Mouse (Mus musculus) right cerebral cortex, postnatal 10 days (tissue): ENCODE measurements at regions not wholly inside any gene's neighbourhood (a gene's known extent, or its start where the extent isn't known, plus 50 kb on each side); places are given as distances from the start of the nearest gene placed in this dataset.

ENCODE experiments used
- DNase-seq, 2 experiments: peaks; one replicate each; pipeline ENCODE4 v3.0.0; 2021; ENCODE audit warnings: low spot score in 2 of 2

- DNase-seq, result no peak
Observed at GRCm38 (mm10) chr13:114679703-114680378, 138.2 kb upstream of the Mocs2 start.

- DNase-seq, result no peak
Observed at GRCm38 (mm10) chr13:114680379-114680733, 137.7 kb upstream of the Mocs2 start.

DNA sequence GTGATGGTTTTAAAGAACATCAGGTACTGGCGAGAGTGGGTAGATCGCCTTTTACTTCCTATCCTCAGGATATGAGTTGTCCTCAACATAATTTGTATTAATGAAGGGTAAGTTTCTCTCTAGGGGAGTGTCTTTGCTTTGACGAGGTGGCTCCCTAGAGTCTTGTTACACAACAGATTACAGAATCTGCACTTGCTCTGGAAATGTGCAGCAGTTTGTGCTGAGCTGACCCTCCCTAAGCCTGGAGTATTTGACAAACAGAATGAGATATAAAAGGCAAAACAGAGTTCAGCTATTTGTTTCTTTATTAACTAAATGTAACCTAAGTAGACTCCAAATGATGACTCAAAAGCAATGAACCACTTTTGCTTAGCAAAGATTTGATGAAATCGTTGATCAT, 136.8 kb upstream of the Mocs2 start:
- no peak for DNase-seq

DNA sequence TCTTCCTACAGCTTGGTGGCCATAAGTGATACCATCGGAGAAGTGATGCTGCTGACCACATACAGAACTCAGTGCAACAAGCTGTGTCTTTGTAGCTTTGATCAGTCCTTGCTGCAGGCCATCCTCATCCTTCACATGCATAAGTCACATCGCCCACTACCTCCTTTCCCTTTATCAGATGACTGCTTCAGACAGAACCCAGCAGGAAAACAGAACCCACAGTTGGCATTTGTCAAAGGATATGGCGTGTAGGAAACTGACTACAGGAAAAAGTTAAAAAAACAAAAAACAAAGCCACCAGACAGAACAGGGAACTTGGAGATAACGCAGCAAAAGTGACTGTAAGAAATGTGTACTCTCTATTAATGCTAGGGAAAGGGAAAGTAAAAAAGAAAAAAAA, 136.1 kb upstream of the Mocs2 start:
- DNase-seq, result no peak

GRCm38 (mm10) chr13:114682891-114683290, 135.1 kb upstream of the Mocs2 start:
- no peak for DNase-seq

GRCm38 (mm10) chr13:114684298-114684697, 133.7 kb upstream of the Mocs2 start:
- no peak for DNase-seq

DNA sequence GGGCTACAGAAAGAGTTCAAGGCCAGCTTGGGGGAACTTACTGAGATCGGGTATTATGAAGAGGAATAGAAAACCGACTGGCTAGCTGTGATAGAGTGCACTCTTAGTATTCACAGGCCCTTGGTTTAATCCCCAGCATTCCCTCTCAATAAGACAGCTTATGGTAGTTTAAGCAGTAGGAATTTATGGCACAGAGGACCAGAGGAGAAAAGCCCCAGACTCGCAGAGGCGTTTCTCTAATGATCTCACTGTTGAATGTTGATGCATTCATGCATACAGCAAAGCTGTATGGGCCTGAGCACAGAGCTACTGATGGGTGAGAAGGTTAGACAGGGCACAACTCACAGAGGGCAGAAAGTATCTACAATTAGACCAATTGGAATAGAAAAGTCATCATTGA, 132.7 kb upstream of the Mocs2 start:
- DNase-seq, result no peak

- DNase-seq, result no peak
Observed at GRCm38 (mm10) chr13:114712601-114713000, 105.4 kb upstream of the Mocs2 start.

DNA sequence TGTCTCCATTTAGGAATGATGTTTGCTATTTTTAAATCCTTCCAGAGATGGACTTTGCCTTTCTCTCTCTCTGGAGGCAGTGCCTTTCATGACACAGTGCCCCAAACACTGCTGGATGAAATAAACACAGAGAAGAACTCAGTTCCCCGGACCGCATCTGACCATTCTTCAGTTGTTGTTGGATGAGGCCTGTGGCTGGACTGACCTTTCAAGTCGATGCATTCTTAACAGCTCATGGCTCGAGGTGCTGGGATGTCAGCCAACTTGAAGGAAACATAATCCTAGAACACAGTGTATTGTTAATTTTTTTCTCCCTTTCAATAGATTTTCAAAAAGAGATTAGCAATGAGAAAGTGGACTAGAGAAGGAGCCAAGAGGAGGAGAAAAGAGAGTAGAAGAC, 98.3 kb upstream of the Mocs2 start:
- no peak for DNase-seq

- DNase-seq, result no peak
Observed at GRCm38 (mm10) chr13:114726828-114727227, 91.2 kb upstream of the Mocs2 start.

DNA sequence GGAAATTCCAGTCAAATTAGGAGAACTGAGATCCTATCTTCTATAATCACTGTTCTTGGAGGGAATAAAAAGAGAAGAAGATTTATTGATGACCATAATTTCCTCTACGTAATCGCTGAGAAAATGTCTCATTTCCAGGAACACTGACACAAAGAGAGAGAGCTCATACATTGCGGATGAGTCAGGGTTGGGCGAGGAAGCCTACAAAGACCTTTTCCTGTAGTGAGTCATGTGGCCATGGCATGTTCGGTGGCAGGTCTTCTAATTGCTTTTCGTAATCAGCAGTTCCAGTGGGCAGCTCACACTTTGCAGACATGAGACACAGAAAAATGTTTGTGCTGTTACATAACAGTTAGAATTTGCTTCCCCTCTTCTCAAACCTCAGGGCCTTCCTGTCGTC, 83.0 kb upstream of the Mocs2 start:
- DNase-seq, result no peak

DNA sequence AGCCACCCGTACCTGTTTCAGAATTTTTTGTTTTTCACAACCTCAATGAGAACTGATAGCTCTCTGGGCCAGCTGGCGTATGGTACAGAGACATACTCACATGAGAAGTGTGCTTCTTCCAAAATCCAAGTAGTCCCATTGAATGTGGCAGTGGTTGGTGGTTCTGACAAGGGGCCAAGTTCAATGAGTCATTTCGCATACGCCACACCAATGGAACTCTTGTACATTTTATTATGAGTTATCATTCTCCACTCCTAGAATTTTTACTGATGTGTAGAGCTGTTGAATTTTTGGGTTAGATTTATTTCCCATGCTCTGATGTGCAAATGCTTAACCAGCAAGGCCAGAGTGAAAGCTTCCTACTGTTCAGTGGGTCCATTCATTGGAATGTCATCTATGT, 82.0 kb upstream of the Mocs2 start:
- DNase-seq, result no peak

DNA sequence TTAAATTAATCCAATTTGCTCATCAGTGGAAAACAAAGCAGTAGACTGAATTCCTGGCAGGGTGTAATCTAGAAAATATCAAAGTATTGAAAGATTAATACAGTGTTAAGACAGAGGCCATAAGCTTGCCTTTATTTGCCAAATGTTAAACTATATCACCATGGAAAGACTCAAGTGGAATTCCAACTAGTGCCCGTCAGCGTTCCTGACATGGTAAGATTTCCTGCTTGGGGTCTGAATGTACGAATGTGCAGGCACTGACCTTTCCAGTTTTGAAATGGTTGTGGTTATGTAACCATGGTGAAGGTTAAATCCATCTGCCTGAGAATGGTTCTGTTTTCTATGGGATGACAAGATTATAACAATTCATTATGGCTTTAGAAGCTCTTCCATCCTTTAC, 75.5 kb upstream of the Mocs2 start:
- DNase-seq, result no peak

DNA sequence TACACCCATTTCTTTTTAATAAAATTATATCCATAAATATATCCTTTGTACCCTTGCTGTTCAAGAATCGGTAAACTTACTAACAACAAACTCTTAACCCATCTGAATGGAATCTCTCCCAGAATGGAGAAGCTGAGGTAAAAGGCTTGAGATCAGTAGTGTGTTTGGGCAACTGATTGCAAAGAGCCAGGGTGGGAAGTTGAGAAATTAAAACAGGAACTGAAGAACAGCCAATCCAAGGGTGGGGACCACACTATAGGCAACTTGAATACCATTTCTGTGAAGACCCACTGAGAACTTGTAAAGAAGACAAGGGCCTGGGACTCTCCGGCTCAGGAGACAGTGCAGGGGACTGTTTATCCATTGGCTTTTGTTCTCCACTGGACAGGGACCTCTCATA, 72.2 kb upstream of the Mocs2 start:
- DNase-seq, result no peak

DNA sequence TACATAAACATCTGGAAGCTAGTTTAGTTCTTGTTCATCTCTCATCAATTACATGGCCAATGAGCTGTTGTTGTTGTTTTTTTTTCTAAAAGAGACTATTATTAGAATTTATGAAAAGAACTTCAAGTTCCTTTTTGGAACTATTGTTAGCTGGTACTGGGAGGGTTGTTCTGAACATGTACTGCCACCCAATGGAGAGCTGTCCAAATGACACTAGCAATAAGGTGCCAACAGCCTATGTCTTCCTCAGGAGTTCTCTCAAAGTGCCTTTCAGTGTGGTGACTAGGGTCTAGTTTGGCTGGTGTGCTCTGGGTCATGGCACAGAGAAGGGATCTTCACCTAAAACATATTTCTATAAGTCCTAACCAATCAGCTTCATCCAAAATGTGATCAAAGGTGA, 60.6 kb upstream of the Mocs2 start:
- peak; percentile 30 to 37 for DNase-seq

DNA sequence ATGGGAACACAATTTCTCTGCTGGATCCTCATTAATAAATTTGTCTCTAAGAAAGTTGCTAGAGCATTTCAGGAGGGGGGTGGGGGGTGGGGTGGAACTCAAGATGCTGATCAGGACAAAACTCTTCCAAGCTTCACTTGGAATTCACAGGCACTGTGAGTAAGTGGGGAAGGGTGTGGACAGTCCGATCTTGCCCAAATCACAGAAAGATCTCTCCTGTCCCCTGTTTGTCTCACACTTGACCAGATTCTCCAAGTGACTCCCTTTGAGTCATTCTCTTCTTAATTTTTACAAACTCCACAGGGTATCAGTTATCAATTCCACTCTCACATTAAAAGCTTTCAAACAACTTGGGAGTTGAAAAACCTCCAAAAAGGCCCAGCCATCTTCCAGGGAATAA, 58.1 kb upstream of the Mocs2 start:
- no peak for DNase-seq

GRCm38 (mm10) chr13:114760901-114761300, 57.1 kb upstream of the Mocs2 start:
- no peak for DNase-seq
